Mouse (Mus musculus): ENCODE data around the gene Pfpl.
A peak's percentile ranks its signal among the peaks of the same experiment; 100 is the strongest.

Gene Pfpl

DNA sequence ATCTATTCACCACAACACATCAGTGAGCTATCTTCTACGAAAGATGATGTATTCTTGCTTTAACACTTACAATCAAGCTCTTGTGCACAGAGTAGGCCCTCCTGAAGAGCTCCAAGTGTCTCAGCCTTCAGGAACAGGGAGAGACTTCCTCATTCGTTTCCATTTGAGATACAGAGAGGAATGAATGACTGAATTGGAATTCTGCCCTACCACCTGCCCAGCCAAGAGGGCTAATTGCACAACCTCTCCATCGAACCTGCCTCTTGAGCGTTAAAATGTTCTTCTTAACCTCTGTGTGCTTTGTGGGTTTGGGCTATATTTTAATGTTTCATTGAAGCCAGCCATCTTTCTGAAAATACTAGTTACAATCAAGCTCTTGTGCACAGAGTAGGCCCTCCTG is 37.0 kb downstream of the Pfpl start:
- no peak for DNase-seq (ENCODE audit: low spot score)

DNA sequence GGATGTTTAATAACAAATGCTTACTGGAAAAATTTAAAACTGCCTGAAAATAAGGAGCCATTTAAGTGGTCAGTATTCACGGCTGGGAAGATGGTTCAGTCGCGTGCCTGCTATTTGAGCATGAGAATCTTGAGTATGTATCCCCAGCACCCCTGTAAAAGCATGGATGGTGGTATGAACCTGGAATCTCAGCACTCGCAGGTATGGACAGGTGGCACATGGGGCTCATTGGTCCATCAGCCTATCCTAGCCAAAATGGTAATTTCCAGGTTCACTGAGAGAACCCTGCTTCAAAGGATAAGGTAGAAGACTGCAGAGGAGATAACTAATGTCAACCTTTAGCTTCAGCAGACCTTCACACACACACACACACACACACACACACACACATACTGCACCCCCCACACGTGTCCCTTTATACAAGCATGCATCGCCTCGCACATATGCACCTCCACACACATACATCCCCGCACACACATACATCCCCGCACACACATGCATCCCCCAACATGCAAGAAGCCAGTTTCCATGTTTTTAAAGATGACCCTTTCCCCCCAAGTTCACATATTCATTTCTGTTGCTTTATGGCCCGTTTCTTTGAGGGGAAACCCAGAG is 37.9 kb downstream of the Pfpl start:
- DNase-seq (ENCODE audit: low spot score) = no peak

DNA sequence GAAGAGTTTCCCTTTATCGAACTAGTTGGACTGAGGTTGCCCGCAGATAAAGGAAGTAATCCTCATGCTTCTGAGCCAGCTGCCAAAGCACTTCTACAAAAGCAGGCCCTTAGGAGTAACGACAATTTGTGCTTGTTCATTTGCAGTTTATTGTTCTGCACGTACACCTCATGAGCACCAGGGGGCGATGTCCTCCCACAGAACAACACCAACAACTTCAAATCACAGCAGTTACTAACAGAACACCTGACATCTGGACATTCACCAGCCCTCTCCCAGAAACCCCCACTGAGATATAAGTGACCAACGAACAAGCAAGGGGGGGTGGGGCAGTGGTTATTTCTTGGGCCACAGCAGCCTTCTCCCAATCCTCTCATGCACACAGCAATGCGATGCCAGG is 38.5 kb downstream of the Pfpl start:
- peak; percentile 44 for DNase-seq (ENCODE audit: low spot score)

DNA sequence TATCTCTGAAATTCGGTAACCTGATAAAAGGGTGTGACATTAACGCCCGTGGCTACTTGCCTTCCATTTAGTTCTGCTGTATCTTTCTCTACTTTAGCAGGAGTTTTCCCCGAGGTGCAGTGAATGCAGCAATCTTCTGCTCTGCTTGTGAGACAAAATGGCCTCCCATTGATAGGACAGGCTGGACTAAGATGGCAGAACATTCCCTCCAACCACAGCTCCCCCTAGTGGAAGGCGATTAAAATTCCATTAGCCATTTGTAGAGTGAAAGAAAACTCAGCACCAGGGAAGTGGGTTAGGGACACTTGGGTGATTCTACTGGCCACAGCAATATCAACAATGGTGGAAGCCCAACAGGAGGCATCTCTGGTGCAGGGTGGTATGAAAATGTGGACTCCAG is 39.7 kb downstream of the Pfpl start:
- no peak for DNase-seq (ENCODE audit: low spot score)

DNA sequence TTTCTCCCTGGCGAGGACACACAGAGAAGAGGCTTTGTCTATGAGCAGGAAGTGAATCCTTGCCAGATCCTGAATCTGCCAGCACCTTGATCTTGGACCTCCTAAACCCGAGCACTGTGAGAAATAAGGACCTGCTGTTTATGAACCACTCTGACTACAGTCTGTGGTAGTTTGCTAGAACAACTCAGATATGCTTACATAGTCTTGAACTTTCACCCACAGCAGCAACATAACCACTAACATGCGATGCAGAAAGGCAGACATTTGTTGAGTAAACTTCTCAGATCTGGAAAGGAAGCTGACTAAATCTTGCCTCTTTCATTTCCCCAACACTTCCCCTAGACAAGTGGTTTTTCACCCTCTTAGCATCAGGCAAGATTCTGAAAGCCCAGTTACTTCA is 44.2 kb downstream of the Pfpl start:
- no peak for DNase-seq (ENCODE audit: low spot score)

DNA sequence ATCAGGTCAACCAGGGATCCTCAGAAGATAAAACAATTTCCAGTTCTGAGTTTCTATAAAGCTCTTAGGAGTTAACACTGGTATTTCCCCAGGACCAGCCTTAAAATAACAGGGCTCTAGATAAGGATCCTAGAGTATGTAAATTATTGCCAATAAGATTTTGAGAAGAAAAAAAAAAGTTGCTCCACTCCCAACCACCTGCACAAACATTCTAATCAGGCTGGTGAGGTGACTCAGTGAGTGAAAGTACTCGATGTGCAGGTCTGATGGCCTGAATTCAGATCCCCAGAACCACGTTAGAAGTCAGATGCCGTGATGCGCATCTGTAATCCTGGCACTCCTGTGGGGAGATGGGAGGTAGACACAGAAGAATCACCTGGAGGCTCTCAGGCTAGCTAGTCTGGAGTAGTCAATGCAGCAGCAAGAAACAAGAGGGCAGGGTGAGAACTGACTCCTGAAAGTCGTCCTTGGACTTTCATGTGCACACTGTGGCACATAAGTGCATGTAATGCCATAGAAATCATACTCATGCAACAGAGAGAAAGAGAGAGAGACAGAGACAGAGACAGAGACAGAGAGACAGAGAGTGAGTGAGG is 44.8 kb downstream of the Pfpl start:
- no peak for DNase-seq (ENCODE audit: low spot score)

DNA sequence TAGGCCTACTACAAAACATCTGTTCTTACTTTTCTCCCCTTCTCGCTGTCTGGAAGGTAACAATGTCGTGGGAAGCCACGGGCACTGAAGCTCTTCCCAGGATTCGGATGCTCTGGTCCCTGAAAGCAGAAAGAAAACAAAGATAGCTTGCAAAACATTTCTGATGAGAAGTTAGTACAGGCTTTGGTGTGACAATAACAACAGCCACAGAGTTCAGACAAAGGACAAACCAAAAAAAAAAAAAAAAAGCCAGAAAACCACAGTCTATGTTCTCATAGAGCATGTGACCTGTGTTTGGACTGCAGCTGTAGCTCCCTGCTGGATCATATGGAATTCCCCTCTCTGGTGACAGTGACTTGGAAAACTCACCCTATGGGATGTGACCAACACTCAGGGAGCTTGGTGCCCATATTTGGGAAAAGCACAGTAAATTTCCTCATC is 45.5 kb downstream of the Pfpl start:
- no peak for DNase-seq (ENCODE audit: low spot score)

DNA sequence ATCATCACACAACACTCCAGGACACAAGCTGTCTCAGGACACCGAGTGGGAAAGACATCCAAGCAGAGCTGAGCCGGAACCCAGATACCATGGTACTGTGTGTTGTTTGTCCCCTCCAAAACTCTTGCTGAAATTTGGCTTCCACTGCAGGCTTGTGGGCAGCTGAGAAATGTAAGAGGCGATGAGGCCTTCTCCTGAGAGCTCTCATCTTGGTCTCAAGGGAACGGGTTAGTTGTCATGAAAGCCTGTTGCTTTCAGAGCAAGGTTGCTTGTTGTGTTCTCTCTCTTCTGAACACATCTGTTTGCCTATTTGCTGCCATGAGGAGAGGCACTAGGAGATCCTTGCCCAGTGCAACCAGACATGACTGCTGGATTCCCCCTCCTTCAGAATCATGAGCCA is 46.2 kb downstream of the Pfpl start:
- DNase-seq (ENCODE audit: low spot score) = no peak

DNA sequence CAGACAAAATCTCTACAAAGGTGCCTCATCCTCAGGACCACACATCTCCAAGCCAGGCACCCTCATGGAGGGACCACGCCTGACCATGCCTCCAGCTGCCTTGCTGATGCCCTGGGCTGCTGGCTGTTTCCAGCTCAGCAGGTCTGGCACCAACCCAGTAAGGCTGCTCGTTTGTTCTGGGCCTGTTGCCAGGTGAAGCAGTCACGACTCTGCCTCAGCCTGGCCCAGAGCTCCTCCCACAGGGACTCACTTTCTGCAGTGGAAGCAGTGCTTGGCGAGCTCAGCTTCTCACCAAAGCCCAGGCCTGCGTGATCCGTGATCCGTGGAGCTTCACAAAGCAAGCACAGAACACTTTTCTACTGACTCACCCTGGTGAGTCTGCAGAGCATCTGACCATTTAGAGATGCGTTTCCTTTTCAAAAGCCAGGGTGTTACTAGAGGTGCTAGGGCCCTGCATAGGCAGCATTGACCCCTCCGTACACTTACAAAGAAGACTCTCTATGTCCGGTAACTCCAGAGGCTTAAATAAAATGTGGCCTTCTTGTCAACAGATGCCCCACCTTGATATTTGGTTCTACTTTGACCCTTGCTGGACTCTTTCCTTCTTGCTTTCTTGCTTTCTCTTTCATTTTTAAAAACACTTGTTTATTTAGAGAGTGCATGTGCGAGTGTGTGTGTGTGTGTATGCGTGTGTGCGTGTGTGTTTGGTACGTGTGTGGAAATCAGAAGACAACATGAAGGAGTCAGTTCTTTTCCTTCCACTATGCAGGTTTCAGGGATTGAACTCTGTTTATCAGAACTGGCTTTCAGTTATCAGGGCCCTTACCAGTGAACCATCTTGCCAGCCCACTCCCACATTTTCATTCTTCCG is 47.9 kb downstream of the Pfpl start:
- no peak for DNase-seq (ENCODE audit: low spot score)

DNA sequence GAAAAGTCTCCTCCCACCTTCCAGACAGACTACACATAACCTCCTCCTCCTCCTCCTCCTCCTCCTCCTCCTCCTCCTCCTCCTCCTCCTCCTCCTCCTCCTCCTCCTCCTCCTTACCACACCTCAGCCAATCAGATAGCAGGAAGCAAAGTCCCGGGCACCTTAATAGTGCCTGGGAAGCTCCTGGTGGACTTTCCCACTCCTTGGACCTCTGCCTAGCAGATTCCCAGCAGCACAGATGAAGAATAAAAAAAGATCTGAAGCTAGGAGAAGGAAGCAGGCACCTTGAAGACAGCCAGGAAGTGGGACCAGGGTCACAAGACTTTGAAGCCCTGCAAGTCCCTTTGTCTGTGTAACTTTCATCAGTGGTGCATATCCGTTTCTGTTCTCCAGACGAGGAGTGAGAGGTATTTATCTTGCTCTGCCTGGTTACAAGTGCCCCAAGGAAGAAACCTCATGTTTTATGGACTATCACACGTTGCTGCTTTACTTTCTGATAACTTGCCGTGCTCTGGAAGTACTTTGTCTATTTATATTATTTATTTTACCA is 49.1 kb downstream of the Pfpl start:
- DNase-seq (ENCODE audit: low spot score) = no peak

DNA sequence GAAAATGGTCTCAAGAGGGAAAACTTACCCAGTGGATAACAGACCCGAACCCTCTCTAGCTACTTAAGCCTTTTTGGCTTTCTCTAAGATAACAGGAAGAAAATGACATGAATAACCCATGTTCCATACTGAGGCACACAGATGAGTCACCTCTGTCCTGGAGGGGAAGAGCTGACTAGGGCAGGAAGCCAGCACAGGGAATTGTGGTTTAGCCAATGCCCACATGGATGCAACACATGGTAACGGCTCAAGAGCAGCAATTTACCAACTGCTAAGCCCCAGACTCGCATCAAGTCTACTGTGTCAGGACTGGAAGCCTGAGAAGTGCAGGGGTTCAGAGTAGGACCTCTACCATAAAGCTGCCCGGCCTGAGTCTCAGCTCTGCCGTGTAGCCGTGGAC is 50.7 kb downstream of the Pfpl start:
- DNase-seq (ENCODE audit: low spot score) = no peak

Measured in yolk sac, embryonic 10.5 days (tissue).